Mouse (Mus musculus): ENCODE data around the gene Ciita. TPM values are rescaled to one million over a fixed set of nuclear protein-coding genes. Genes with fewer than 3 reads are reported as not detected.
A peak's percentile ranks its signal among the peaks of the same experiment; 100 is the strongest.

Ciita gene
- polyA plus RNA-seq, 1 experiment from 2014 or later, result 0.49 TPM

- Histone ChIP-seq H3K4me3 (replicated peaks; ENCODE audit: low read length) (no peak overlapping the region), H3K9ac (replicated peaks; ENCODE audit: low read depth, low read length) (no peak overlapping the region), H3K4me2 (ENCODE audit: low read length) (no peak overlapping the region), H3K9me3 (ENCODE audit: control insufficient read depth, low read length) (no peaks in the 10 kb centered on the region), H3K36me3 (ENCODE audit: control insufficient read depth, insufficient read depth) (no peaks in the 10 kb centered on the region), H3K27ac (ENCODE audit: low read length) (no peak overlapping the region), H3K4me1 (replicated peaks; ENCODE audit: control insufficient read depth, insufficient read depth, low read length) (no peaks in the 10 kb centered on the region), H3K27me3 (replicated peaks; ENCODE audit: control insufficient read depth, insufficient read depth, low read length) (no peaks in the 10 kb centered on the region)
- WGBS, result 56% methylated on average over 1 of the region's 1 CpGs
- ATAC-seq, result no peak
These were observed 19.3 kb downstream of the Ciita start for GRCm38 (mm10) chr16:10499122-10499521.

GRCm38 (mm10) chr16:10501865-10502264 lies 22.0 kb downstream of the Ciita start:
- Histone ChIP-seq H3K9me3 (ENCODE audit: control insufficient read depth, low read length) (no peaks in the 10 kb centered on the region), H3K36me3 (ENCODE audit: control insufficient read depth, insufficient read depth) (no peaks in the 10 kb centered on the region), H3K27me3 (replicated peaks; ENCODE audit: control insufficient read depth, insufficient read depth, low read length) (no peaks in the 10 kb centered on the region), H3K4me2 (ENCODE audit: low read length) (no peak overlapping the region), H3K4me1 (replicated peaks; ENCODE audit: control insufficient read depth, insufficient read depth, low read length) (no peaks in the 10 kb centered on the region), H3K9ac (replicated peaks; ENCODE audit: low read depth, low read length) (no peak overlapping the region), H3K27ac (ENCODE audit: low read length) (no peak overlapping the region), H3K4me3 (replicated peaks; ENCODE audit: low read length) (no peak overlapping the region)
- WGBS, result 16% methylated on average over 8 of the region's 8 CpGs
- no peak for ATAC-seq

- Histone ChIP-seq H3K36me3 (ENCODE audit: control insufficient read depth, insufficient read depth) (no peaks in the 10 kb centered on the region), H3K4me2 (ENCODE audit: low read length) (no peak overlapping the region), H3K4me3 (replicated peaks; ENCODE audit: low read length) (no peak overlapping the region), H3K4me1 (replicated peaks; ENCODE audit: control insufficient read depth, insufficient read depth, low read length) (0 out of 2 replicates have a peak, but pooled peaks cover 3% of the 10 kb centered on the region), H3K27ac (ENCODE audit: low read length) (no peak overlapping the region), H3K9me3 (ENCODE audit: control insufficient read depth, low read length) (no peaks in the 10 kb centered on the region), H3K9ac (replicated peaks; ENCODE audit: low read depth, low read length) (no peak overlapping the region), H3K27me3 (replicated peaks; ENCODE audit: control insufficient read depth, insufficient read depth, low read length) (no peaks in the 10 kb centered on the region)
- ATAC-seq, result no peak
- 73% methylated on average over 2 of the region's 2 CpGs for WGBS
These were observed 23.2 kb downstream of the Ciita start for GRCm38 (mm10) chr16:10503058-10503457.

- no peak overlapping the region for H3K4me3 ChIP-seq (replicated peaks; ENCODE audit: low read length)
- no peak overlapping the region for H3K9ac ChIP-seq (replicated peaks; ENCODE audit: low read depth, low read length)
- no peak overlapping the region for H3K27ac ChIP-seq (ENCODE audit: low read length)
- H3K27me3 ChIP-seq (replicated peaks; ENCODE audit: control insufficient read depth, insufficient read depth, low read length), result 0 out of 2 replicates have a peak, but pooled peaks cover 2% of the 10 kb centered on the region
- no peaks in the 10 kb centered on the region for H3K36me3 ChIP-seq (ENCODE audit: control insufficient read depth, insufficient read depth)
- no peaks in the 10 kb centered on the region for H3K9me3 ChIP-seq (ENCODE audit: control insufficient read depth, low read length)
- 14% methylated on average over 4 of the region's 4 CpGs for WGBS
- ATAC-seq, result peak; percentile 52
- no peak overlapping the region for H3K4me2 ChIP-seq (ENCODE audit: low read length)
- H3K4me1 ChIP-seq (replicated peaks; ENCODE audit: control insufficient read depth, insufficient read depth, low read length), result 0 out of 2 replicates have a peak, but pooled peaks cover 3% of the 10 kb centered on the region
These were observed 27.6 kb downstream of the Ciita start for GRCm38 (mm10) chr16:10507445-10507844.

GRCm38 (mm10) chr16:10508691-10509090 lies 28.8 kb downstream of the Ciita start:
- ATAC-seq, result no peak
- 0 out of 2 replicates have a peak, but pooled peaks cover 3% of the 10 kb centered on the region for H3K4me1 ChIP-seq (replicated peaks; ENCODE audit: control insufficient read depth, insufficient read depth, low read length)
- H3K27ac ChIP-seq (ENCODE audit: low read length), result no peak overlapping the region
- 81% methylated on average over 6 of the region's 6 CpGs for WGBS
- H3K4me2 ChIP-seq (ENCODE audit: low read length), result no peak overlapping the region
- H3K36me3 ChIP-seq (ENCODE audit: control insufficient read depth, insufficient read depth), result no peaks in the 10 kb centered on the region
- H3K9me3 ChIP-seq (ENCODE audit: control insufficient read depth, low read length), result no peaks in the 10 kb centered on the region
- 0 out of 2 replicates have a peak, but pooled peaks cover 2% of the 10 kb centered on the region for H3K27me3 ChIP-seq (replicated peaks; ENCODE audit: control insufficient read depth, insufficient read depth, low read length)
- H3K9ac ChIP-seq (replicated peaks; ENCODE audit: low read depth, low read length), result no peak overlapping the region
- H3K4me3 ChIP-seq (replicated peaks; ENCODE audit: low read length), result no peak overlapping the region

- H3K9ac ChIP-seq (replicated peaks; ENCODE audit: low read depth, low read length), result no peak overlapping the region
- no peak overlapping the region for H3K4me3 ChIP-seq (replicated peaks; ENCODE audit: low read length)
- H3K4me1 ChIP-seq (replicated peaks; ENCODE audit: control insufficient read depth, insufficient read depth, low read length), result 0 out of 2 replicates have a peak, but pooled peaks cover 3% of the 10 kb centered on the region
- H3K27me3 ChIP-seq (replicated peaks; ENCODE audit: control insufficient read depth, insufficient read depth, low read length), result 0 out of 2 replicates have a peak, but pooled peaks cover 2% of the 10 kb centered on the region
- ATAC-seq, result no peak
- H3K9me3 ChIP-seq (ENCODE audit: control insufficient read depth, low read length), result no peaks in the 10 kb centered on the region
- H3K36me3 ChIP-seq (ENCODE audit: control insufficient read depth, insufficient read depth), result no peaks in the 10 kb centered on the region
- 51% methylated on average over 14 of the region's 14 CpGs for WGBS
- H3K4me2 ChIP-seq (ENCODE audit: low read length), result no peak overlapping the region
- no peak overlapping the region for H3K27ac ChIP-seq (ENCODE audit: low read length)
These were observed 30.7 kb downstream of the Ciita start for GRCm38 (mm10) chr16:10510477-10511133.

- no peak overlapping the region for H3K27ac ChIP-seq (ENCODE audit: low read length)
- WGBS, result 78% methylated on average over 12 of the region's 12 CpGs
- no peak; the same call in 1 of the 2 replicates for ATAC-seq
- no peak overlapping the region for H3K9ac ChIP-seq (replicated peaks; ENCODE audit: low read depth, low read length)
- H3K9me3 ChIP-seq (ENCODE audit: control insufficient read depth, low read length), result no peaks in the 10 kb centered on the region
- H3K4me1 ChIP-seq (replicated peaks; ENCODE audit: control insufficient read depth, insufficient read depth, low read length), result 0 out of 2 replicates have a peak, but pooled peaks cover 3% of the 10 kb centered on the region
- no peaks in the 10 kb centered on the region for H3K36me3 ChIP-seq (ENCODE audit: control insufficient read depth, insufficient read depth)
- H3K4me3 ChIP-seq (replicated peaks; ENCODE audit: low read length), result no peak overlapping the region
- H3K4me2 ChIP-seq (ENCODE audit: low read length), result no peak overlapping the region
- 0 out of 2 replicates have a peak, but pooled peaks cover 2% of the 10 kb centered on the region for H3K27me3 ChIP-seq (replicated peaks; ENCODE audit: control insufficient read depth, insufficient read depth, low read length)
These were observed 31.3 kb downstream of the Ciita start for GRCm38 (mm10) chr16:10511134-10511520.

- WGBS, result 88% methylated on average over 12 of the region's 12 CpGs
- Histone ChIP-seq H3K27me3 (replicated peaks; ENCODE audit: control insufficient read depth, insufficient read depth, low read length) (no peaks in the 10 kb centered on the region), H3K36me3 (ENCODE audit: control insufficient read depth, insufficient read depth) (no peaks in the 10 kb centered on the region), H3K4me3 (replicated peaks; ENCODE audit: low read length) (no peak overlapping the region), H3K9ac (replicated peaks; ENCODE audit: low read depth, low read length) (no peak overlapping the region), H3K4me2 (ENCODE audit: low read length) (no peak overlapping the region), H3K9me3 (ENCODE audit: control insufficient read depth, low read length) (no peaks in the 10 kb centered on the region), H3K4me1 (replicated peaks; ENCODE audit: control insufficient read depth, insufficient read depth, low read length) (no peaks in the 10 kb centered on the region), H3K27ac (ENCODE audit: low read length) (no peak overlapping the region)
- no peak for ATAC-seq
These were observed 36.2 kb downstream of the Ciita start for GRCm38 (mm10) chr16:10515953-10516572.

- no peaks in the 10 kb centered on the region for H3K4me1 ChIP-seq (replicated peaks; ENCODE audit: control insufficient read depth, insufficient read depth, low read length)
- WGBS, result 56% methylated on average over 5 of the region's 5 CpGs
- no peaks in the 10 kb centered on the region for H3K27me3 ChIP-seq (replicated peaks; ENCODE audit: control insufficient read depth, insufficient read depth, low read length)
- no peak overlapping the region for H3K27ac ChIP-seq (ENCODE audit: low read length)
- H3K36me3 ChIP-seq (ENCODE audit: control insufficient read depth, insufficient read depth), result no peaks in the 10 kb centered on the region
- H3K9me3 ChIP-seq (ENCODE audit: control insufficient read depth, low read length), result no peaks in the 10 kb centered on the region
- H3K9ac ChIP-seq (replicated peaks; ENCODE audit: low read depth, low read length), result no peak overlapping the region
- no peak for ATAC-seq
- no peak overlapping the region for H3K4me3 ChIP-seq (replicated peaks; ENCODE audit: low read length)
- H3K4me2 ChIP-seq (ENCODE audit: low read length), result no peak overlapping the region
These were observed 38.2 kb downstream of the Ciita start for GRCm38 (mm10) chr16:10518030-10518429.
